Mouse (Mus musculus): Measurements from ENCODE around the gene Cry2. TPM values are rescaled to one million over a fixed set of nuclear protein-coding genes. Genes with fewer than 3 reads are reported as not detected.

Gene Cry2
- 13.6 TPM for polyA plus RNA-seq (2014; fragmentation: Illumina TruSeq; extraction: RNeasy Lipid Tissue Mini Kit (QIAGEN cat#74804); ENCODE audit: insufficient read depth, low read depth, low replicate concordance)

DNA sequence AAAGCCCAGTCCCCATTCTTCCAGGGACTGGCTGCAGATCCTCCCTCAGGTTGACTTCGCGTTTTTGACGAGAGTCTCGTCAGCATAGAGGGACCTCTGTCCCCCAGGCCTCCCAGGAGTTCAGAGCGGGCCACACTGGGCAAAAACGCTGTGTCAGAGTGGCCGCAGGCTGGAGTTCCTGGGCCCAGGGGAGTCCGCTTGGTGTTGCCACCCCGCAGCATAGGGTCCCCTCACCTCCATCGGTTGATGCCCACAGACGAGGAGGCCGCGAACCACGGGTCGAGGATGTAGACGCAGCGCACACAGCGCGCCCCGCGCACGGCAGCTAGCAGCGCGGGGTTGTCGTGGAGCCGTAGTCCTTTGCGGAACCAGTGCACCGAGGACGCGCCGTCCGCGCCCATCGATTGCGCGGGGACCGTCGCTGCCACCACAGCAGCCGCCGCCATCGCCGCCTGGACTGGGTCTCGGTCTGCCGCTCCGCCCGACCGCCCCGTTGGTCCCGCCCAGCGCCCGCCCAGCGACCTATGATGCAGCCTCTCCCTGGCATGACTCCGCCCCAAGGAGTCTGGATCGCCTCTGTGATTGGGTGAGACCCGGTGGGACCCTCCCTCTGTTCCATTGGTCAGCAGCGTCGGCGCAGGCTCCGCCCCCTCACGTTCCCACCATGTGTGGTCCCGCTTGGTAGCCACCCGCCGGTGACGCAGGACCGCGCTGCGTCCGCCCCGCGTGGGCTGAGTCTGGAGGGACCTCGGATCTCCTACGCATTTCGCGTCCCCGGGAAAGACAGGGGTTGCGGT is at the start of gene Cry2:
TSS of gene Cry2 (minus strand) at position 466 of the 797 bp plus-strand sequence.

GRCm38 (mm10) chr2:92459921-92460707 is 26.3 kb upstream of the Cry2 start, which contains the start of gene Slc35c1:
TSS of gene Slc35c1 (minus strand) at chr2:92460538.

GRCm38 (mm10) chr2:92401091-92401561 is 32.7 kb downstream of the Cry2 start, which contains the start of gene Mapk8ip1:
TSS of gene Mapk8ip1 (minus strand) at chr2:92401263.

DNA sequence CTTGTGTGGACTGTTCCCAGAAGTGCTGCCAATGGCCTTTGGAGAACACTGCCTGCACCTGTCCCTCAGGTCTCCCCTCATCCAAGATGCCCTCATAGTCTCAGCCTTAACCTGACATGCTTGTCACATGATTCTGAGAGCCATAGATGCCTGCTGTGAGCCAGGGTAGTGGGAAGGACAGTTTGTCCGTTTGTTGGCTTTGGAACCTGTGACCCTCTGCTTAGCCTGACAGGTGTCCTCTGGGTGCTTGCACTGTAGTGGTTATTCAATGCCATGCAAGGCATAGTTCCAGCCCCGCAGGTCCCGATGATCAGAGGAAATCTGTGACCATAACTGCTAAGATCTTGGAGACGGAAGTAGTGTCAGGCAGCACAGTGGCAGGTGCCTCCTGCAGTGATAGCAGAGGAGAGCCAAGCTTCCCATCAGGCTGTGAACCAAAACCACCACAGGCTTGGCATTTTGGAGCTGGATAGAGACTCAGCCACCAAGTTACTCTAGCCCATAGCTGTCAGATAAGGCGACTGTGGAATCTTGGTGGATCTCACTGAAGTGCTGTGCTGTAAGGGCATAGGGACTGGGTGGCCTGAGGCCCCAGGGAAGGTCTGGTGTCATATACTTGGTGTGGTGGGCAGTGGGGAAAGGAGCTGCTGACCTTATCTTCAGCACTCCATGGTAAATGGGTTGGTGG is 51.8 kb downstream of the Cry2 start, which contains the start of gene 1700029I15Rik:
TSS of gene 1700029I15Rik (plus strand) at position 638 of the 688 bp plus-strand sequence.

DNA sequence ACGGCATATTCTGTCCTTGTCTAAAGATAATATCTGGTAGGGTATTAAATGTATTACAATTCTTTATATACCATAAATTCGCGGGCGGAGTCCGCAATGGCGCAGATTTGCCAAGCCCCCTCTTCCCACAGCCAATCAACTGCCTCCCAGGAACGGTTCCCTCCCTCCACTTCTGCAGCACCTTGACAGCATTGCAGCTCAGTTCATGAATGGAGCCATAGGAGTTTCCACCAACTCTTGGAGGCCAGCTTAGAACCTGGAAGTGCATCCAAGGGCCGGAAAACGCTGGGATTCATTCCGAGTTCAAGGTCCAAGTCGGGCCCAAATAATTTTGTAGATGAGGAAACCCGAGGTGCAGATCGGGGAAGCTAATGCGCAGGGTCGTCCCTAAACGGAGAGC is 59.3 kb downstream of the Cry2 start, which contains the start of the genes Pex16 and Large2:
TSS of gene Pex16 (plus strand) at position 163 of the 400 bp plus-strand sequence.
TSS of gene Large2 (minus strand) at position 356 of the 400 bp plus-strand sequence.

Other genes starting within 250 kb of the Cry2 start
- 23.4 TPM for gene Pex16, start 59.4 kb downstream of the Cry2 start, polyA plus RNA-seq (2014; fragmentation: Illumina TruSeq; extraction: RNeasy Lipid Tissue Mini Kit (QIAGEN cat#74804); ENCODE audit: insufficient read depth, low read depth, low replicate concordance)
- 3.3 TPM for gene Large2, start 59.2 kb downstream of the Cry2 start, polyA plus RNA-seq (2014; fragmentation: Illumina TruSeq; extraction: RNeasy Lipid Tissue Mini Kit (QIAGEN cat#74804); ENCODE audit: insufficient read depth, low read depth, low replicate concordance)
- 3.0 TPM for gene 1700029I15Rik, start 51.5 kb downstream of the Cry2 start, polyA plus RNA-seq (2014; fragmentation: Illumina TruSeq; extraction: RNeasy Lipid Tissue Mini Kit (QIAGEN cat#74804); ENCODE audit: insufficient read depth, low read depth, low replicate concordance)
- gene Mapk8ip1, start 32.8 kb downstream of the Cry2 start, polyA plus RNA-seq (2014; fragmentation: Illumina TruSeq; extraction: RNeasy Lipid Tissue Mini Kit (QIAGEN cat#74804); ENCODE audit: insufficient read depth, low read depth, low replicate concordance): 7.3 TPM
- 11.2 TPM for gene Slc35c1, start 26.5 kb upstream of the Cry2 start, polyA plus RNA-seq (2014; fragmentation: Illumina TruSeq; extraction: RNeasy Lipid Tissue Mini Kit (QIAGEN cat#74804); ENCODE audit: insufficient read depth, low read depth, low replicate concordance)
- gene Chst1, start 165.7 kb upstream of the Cry2 start, polyA plus RNA-seq (2014; fragmentation: Illumina TruSeq; extraction: RNeasy Lipid Tissue Mini Kit (QIAGEN cat#74804); ENCODE audit: insufficient read depth, low read depth, low replicate concordance): 12.9 TPM